Mouse (Mus musculus) yolk sac, embryonic 10.5 days (tissue): ENCODE measurements around the gene Pycr1.

ENCODE experiments used
- DNase-seq: peaks from one replicate; pipeline ENCODE4 v3.0.0-alpha.2; 2017; ENCODE audit warnings: low spot score

Pycr1 gene

DNA sequence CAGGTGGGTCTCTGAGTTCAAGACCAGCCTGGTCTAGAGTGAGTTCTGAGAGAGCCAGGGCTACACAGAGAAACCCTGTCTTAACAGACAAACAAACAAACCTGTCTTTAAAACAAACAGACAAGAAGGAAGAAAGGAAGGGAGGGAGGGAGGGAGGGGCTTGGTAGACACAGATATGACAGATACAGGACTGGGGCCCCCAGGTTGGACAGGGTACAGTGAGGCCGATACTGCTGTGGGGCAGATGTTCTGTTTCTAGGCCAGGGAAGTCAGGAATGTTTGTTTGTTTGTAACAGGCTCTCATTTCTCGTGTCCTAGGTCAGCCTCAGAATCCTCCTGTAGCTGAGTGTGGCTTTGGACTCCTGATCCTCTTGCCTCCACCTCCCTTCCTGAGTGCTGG is 40.0 kb downstream of the Pycr1 start:
- DNase-seq = no peak

DNA sequence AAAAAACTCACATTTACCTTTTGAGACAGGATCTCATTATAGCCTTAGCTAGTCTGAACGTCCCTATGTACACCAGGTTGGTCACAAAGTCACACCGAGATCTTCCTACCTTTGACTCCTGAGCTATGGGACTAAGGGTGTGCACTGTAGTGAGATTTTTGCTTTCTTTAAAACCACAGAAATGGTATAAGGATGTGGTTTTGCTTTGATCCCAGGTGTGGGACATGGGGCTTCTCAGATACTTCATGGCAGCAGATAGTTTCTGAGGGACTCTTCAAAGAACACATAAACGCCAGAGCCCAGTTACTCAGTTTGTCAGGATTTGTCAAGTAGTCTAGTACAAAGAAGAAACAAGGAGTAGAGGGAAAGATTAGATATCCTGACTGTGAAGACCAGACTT is 42.9 kb downstream of the Pycr1 start:
- no peak for DNase-seq

DNA sequence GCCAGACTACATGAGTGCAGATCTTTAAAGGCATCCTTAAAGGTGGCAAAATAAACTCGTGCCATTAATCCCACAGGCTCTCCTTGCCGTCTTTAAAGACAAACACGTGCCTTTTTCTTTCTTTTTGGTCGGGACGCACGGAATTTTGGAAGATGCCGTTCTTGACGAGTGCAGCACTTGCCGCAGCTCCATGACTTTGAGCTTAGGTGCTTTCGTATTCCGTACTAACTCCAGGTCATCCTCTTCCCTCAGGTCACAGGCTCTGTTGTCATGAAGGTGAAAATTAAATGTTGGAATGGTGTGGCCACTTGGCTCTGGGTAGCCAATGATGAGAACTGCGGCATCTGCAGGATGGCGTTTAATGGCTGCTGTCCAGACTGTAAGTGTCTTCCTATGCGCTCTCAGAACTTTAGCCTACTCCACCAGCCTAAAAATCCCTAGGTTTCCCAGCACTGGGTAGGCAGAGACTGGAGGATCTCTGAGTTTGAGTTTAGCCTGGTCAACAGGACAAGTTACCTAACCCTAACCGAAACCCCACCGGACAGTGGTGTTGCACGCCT is 44.5 kb downstream of the Pycr1 start:
- DNase-seq = no peak

DNA sequence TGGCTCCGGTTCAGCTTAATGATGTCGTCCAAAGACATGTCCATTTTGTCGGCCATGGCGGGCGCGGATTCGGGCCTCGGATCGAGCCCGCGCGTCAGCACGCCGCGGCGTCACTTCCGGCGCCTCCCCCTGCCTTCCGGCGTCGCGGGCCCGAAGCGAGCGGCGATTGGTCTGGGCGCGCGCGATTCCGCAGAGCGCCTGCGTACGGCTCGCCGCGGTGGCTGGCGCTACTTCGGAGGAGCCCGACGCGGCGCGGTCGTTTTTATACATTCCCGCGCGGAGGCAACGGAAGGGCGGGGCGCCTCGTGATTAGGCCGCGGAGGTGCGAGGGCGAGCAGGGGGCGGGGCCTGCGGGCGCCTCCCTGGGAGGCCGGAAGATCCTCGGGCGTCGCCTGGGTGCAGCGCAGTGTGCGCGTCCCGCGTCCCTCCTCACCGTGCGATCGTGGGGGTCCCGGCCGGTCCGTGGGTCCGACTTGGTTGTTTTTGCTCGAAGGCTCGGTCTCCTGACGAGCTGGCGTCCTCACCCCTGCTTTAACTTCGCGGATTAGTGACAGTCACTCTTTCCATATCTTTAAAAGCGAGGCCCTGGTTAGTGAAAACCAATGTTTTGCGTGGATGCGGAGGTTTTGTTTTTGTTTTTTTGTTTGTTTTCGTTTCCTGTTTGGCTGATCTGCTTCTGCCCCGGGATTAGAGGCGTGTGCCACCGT is 45.1 kb downstream of the Pycr1 start, which contains the start of the genes Alyref and Anapc11:
Alyref (minus strand) TSS at position 83 of the 707 bp plus-strand sequence.
Anapc11 (plus strand) TSS at position 139 of the 707 bp plus-strand sequence.
- peak; percentile 94 for DNase-seq

DNA sequence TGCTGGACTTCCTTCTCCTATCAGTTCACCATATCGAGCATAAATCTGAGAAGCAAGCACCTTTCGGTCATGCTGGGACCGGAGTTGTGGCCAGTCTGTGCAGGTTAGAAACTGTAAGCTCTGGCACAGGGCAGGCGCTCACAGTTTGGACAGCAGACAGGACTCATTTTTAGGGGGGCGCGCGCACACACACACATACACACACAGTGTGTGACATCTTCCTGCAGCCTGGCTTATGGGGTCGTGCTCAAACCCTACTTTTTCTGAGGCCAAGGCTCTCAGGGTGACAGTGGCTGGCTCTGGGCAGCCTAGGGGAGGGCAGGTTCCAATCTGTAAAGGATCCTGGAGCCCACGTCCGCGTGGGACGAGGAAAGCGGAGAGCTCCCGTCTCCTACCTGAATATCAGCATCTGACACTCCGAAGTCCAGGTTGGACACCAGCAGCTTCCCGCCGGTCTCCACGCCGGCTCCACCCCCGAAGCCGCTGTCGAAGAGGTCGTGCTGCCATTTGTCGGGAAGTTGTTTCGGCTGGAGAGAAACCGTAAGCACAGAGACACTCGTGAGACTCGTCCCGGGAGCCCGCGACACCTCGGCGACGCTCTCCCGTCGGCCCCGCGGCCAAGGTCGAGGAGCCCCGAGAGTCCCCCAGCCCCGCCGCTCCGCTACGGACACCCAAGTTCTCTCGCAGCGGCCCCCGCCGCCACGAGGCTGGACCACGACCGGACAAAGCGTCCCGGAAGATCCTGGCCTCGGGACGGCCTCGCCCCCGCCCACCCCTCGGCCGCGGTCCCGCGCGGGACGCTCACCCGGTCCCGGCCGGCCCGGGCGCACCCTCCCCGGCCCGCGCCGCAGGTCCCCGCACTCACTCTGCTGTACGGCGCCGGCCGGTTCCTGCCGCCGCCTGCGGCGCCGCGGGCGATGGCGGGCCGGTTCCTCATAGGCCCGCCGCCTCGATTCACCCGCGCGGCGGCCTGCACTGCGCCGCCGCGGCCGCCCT is 46.0 kb downstream of the Pycr1 start:
- peak; percentile 32 for DNase-seq

DNA sequence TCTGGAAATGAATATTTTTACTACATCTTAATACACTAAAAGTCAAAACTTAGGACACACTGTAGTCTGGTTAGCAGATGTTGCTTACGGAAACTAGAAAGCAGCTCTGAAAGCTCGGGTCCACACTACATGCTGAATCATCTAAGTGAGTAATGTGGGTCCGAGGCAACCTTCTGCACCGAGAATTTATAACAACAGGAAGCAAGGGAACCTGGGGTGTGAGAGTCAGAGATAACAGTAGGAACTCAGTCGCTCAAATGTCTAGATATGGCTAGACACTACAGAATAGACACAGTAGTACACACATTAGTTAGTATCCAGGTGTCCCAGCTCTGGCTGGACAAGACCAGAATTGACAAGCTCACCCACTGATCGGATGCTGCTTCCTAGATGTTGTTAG is 55.0 kb downstream of the Pycr1 start:
- DNase-seq = no peak
